Mouse (Mus musculus): ENCODE results near the gene Igsf9. TPM values are rescaled to one million over a fixed set of nuclear protein-coding genes. Genes with fewer than 3 reads are reported as not detected.

Igsf9 gene
- total RNA-seq, 2 experiments from 2014 or later, result 10.9 to 15.2 TPM

DNA sequence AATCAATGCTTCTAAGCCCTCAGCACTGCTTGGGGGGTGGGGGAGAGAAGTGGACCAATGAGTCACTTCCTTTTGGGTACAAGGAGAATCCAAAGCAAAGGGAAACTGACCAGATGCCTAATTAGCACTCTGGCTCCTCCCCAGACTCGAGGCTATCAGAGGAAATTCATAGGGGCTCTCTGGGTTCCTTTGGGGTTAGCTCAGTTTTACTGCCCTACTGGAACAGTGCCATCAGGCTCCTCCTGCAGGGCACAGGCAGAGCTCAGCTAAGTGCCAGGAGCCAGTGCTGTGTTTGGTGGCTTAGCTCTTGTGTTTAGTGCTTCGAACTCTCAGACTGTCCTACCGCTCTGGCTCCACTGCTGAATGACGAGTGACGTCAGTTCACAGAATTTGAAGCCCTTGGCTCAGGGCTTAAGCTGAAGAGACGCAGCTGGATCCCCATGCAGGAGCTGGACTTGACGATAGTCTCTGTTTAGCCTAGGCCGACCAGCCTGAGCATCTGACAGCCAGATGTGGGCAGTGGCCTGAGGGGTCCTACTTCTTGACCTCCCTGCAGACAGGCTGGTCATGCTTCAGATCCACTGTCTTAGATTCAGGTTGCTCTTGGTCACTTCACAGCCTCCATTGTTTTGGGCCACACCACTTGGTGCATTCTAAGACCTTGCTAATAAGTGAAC lies 49.1 kb downstream of the Igsf9 start:
- no peak for DNase-seq (ENCODE audit: low spot score in 2 of 2)
- intact Hi-C loops (cut with DNase I), result no loop called here

DNA sequence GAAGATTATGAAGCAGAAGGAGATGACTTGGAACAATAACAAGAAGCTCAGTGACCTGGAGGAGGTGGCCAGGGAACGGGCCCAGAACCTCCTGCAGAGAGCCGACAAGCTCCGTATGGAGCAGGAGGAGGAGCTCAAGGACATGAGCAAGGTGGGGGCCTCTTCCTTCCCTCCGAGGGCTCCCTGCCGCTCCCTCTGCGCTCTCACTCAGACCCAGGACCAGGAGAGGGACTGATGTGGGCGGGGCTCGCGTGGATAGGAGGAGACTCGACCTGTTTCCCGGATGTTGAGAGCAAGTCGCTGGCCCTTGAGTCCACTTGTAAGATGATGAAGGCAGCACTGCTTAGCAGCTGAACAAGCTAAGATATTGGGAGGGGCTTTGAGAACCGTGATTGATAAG lies 51.0 kb downstream of the Igsf9 start:
- intact Hi-C loops (cut with DNase I), result no loop called here
- no peak for DNase-seq (ENCODE audit: low spot score in 2 of 2)

DNA sequence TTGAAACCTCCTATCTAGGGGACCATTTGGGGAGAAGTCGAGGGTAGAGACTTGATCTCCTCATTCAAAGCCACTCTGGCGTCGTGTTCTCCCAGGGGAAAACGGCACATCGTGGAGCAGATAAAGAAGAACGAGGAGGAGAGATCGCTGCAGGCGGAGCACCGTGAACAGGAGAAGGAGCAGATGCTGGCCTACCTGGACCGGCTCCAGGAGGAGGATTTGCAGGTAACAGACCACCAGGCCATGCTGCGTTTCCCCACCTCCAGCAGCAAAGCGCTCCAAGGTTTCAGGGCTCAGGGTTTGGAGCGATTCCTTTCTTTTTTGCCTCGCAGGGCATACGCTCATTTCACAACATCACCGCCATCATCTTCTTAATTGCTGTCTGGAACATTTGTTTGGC lies 53.5 kb downstream of the Igsf9 start:
- no peak for DNase-seq (ENCODE audit: low spot score in 2 of 2)
- intact Hi-C loops (cut with DNase I), result no loop called here

DNA sequence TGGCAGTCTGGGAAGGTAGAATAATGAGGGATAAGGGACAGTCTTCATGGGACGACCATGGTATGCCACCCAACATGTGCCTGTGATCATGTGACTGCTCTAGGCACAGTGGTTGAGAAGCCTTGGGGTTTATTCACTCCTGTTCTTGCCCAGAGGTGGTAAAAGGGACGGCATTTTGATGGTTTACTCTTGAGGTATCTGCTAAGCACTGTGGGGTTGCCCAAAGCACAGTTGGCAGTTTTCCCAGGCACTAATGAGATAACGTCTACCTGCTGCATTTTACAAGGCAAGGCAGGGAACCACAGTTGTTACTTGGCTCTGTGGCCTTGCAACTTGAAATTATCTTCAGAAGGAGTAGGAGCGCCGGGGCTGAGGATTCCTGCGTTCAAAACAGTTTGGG lies 58.2 kb downstream of the Igsf9 start:
- no peak for DNase-seq (ENCODE audit: low spot score in 2 of 2)
- intact Hi-C loops (cut with DNase I), result no loop called here

DNA sequence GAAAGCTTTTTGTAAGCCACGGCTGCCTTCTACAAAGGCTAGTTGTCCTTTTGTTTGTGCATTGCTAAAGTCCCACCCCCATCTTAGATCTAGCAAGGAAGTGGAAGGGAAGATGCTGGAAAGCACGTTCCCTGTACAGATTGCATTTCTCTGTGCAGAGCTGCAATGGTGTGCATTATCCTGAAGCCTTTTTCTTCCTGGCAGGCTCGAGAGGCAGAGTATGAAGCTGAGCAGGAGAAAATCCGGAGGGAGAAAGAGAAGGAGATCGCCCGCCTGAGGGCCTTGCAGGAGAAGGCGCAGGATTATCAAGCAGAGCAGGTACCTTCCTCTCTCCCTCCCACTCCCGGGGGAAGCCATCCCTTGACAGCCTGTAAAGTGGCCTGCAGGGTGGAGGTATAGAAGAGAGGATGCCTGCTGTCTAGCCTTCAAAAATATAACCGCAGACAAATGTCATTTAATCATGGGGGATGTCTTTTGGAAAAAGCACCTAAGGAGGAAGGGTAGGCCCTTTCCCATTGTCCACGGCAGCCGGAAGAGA lies 58.8 kb downstream of the Igsf9 start:
- DNase-seq (ENCODE audit: low spot score in 2 of 2), result no peak
- intact Hi-C loops (cut with DNase I), result no loop called here

DNA sequence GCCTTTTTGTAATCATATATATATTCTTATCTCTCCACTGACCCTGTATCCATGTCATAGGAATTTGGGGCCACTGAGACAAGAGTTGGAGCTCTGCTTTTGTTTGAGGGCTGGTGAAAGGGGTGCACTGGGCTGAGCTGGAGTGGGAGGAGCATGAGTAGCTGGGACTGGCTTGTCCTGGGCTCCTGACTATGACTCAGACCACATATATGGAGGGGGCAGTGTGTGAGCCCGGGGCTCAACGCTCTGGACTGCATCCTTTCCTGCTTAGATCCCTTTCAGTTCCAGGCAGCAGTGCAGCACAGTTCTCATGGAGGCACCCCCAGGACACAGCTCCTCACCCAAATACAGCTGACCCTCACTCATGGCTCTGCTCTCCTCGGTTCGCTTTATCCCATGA lies 64.5 kb downstream of the Igsf9 start:
- DNase-seq (ENCODE audit: low spot score in 2 of 2), result no peak
- intact Hi-C loops (cut with DNase I), result no loop called here

Other genes with a start within 250 kb of the Igsf9 start
- gene Atp1a4, start 223.4 kb upstream of the Igsf9 start, total RNA-seq (2021), result not detected
- gene Igsf8, start 220.1 kb upstream of the Igsf9 start, total RNA-seq (2021), result 100 to 1,000 TPM; 231 to 244 TPM
- gene Atp1a2, start 183.7 kb upstream of the Igsf9 start, total RNA-seq (2021), result 100 to 1,000 TPM; 571 to 592 TPM
- gene Kcnj9, start 152.5 kb upstream of the Igsf9 start, total RNA-seq (2021), result 100 to 1,000 TPM; 119 to 130 TPM
- gene Kcnj10, start 140.6 kb upstream of the Igsf9 start, total RNA-seq (2021), result 10 to 100 TPM; 79.5 to 84.5 TPM
- 10 to 100 TPM in 1 of 2 experiments, 1 to 10 TPM in 1; 9.8 to 10.5 TPM for gene Pigm, start 105.2 kb upstream of the Igsf9 start, total RNA-seq (2021)
- gene Slamf9, start 6.4 kb upstream of the Igsf9 start, total RNA-seq (2021), result under 1 TPM; 0.53 to 0.93 TPM
- 10 to 100 TPM; 12.3 to 15.1 TPM for gene Tagln2, start 18.3 kb downstream of the Igsf9 start, total RNA-seq (2021)
- gene Cfap45, start 39.0 kb downstream of the Igsf9 start, total RNA-seq (2021), result 1 to 10 TPM; 3.6 to 3.7 TPM
- gene Vsig8, start 74.2 kb downstream of the Igsf9 start, total RNA-seq (2021), result under 1 TPM in 1 of 2 experiments, not detected in 1; 0.95 TPM
- gene Slamf8, start 108.8 kb downstream of the Igsf9 start, total RNA-seq (2021), result not detected
- gene Fcrl6, start 120.8 kb downstream of the Igsf9 start, total RNA-seq (2021), result not detected
- 1 to 10 TPM; 5.4 to 5.6 TPM for gene Dusp23, start 151.2 kb downstream of the Igsf9 start, total RNA-seq (2021)
- gene Crp, start 216.3 kb downstream of the Igsf9 start, total RNA-seq (2021), result not detected

Data from left cerebral cortex, postnatal 14 days (tissue).